Mouse (Mus musculus) CH12.LX (cell line): Measurements from ENCODE around the gene Apopt1. TPM values are rescaled to one million over a fixed set of nuclear protein-coding genes. Genes with fewer than 3 reads are reported as not detected.

Experiments
- DNase-seq: peaks from one replicate; pipeline ENCODE4 v3.0.0-alpha.2; 2013; ENCODE audit errors: extremely low read depth
- H3K27ac ChIP-seq: 2 replicates; pipeline ENCODE4 v1.5.1; 2012; ENCODE audit warnings: low read depth, mild to moderate bottlenecking, control low read depth, moderate library complexity; ENCODE audit not compliant: insufficient read depth
- H3K27me3 ChIP-seq: replicated peaks from 2 replicates; pipeline ENCODE3; 2012; ENCODE audit warnings: inconsistent platforms
- H3K36me3 ChIP-seq, 2 experiments: replicated peaks in 1 of 2; 2 replicates each; pipeline versions ENCODE3 to v1.6.1; 2012; ENCODE audit warnings: inconsistent platforms in 1 of 2, low read length in 1 of 2, mild to moderate bottlenecking in 1 of 2, mixed read lengths in 1 of 2, moderate library complexity in 1 of 2; ENCODE audit not compliant: control insufficient read depth in 1 of 2, insufficient read depth in 1 of 2
- H3K4me1 ChIP-seq, 2 experiments: 2 replicates each; pipeline ENCODE4 v1.6.1; 2012; ENCODE audit warnings: inconsistent platforms in 1 of 2, moderate library complexity in 1 of 2; ENCODE audit not compliant: insufficient read depth in 2 of 2, control insufficient read depth in 1 of 2
- H3K4me2 ChIP-seq: 2 replicates; pipeline ENCODE4 v1.6.1; 2012; ENCODE audit warnings: low read depth, mild to moderate bottlenecking, control low read depth; ENCODE audit not compliant: poor library complexity, insufficient read depth, severe bottlenecking
- H3K4me3 ChIP-seq, 3 experiments: fragments of 150-350 bp in 1 of 3; sonication (generic) in 1 of 3; replicated peaks in 1 of 3; 2 replicates each; pipeline versions ENCODE3 to v1.5.1; 2011 to 2012; ENCODE audit warnings: low read depth in 2 of 3, low read length in 2 of 3, mild to moderate bottlenecking in 2 of 3, moderate library complexity in 2 of 3, control low read depth in 1 of 3, improper control_type of control experiment in 1 of 3, inconsistent platforms in 1 of 3, mixed read lengths in 1 of 3; ENCODE audit not compliant: poor library complexity in 1 of 3
- H3K79me2 ChIP-seq: replicated peaks from 2 replicates; pipeline ENCODE4 v1.6.1; 2012; ENCODE audit warnings: mild to moderate bottlenecking, moderate library complexity; ENCODE audit not compliant: control insufficient read depth, poor library complexity, insufficient read depth, severe bottlenecking; ENCODE audit errors: extremely low read depth
- H3K9ac ChIP-seq: 2 replicates; pipeline ENCODE4 v1.6.1; 2012; ENCODE audit warnings: low read depth, mild to moderate bottlenecking, control low read depth, moderate library complexity; ENCODE audit not compliant: insufficient read depth
- H3K9me3 ChIP-seq: replicated peaks from 2 replicates; pipeline ENCODE3; 2012; ENCODE audit warnings: low read length, inconsistent platforms, mixed read lengths
- CHD1 ChIP-seq: IDR thresholded peaks from 2 replicates; pipeline ENCODE4 v1.6.1; 2012; ENCODE audit warnings: low read depth, low read length, improper control_type of control experiment, inconsistent platforms
- CHD2 ChIP-seq: IDR thresholded peaks from 2 replicates; pipeline ENCODE4 v1.6.1; 2011; ENCODE audit warnings: low read length, improper control_type of control experiment
- ETS1 ChIP-seq: conservative IDR thresholded peaks from 2 replicates; pipeline ENCODE4 v1.6.1; 2012; ENCODE audit warnings: low read depth, mild to moderate bottlenecking, inconsistent platforms, low read length, improper control_type of control experiment, moderate library complexity
- GABPA ChIP-seq: IDR thresholded peaks from 2 replicates; pipeline ENCODE4 v1.6.1; 2012; ENCODE audit warnings: low read depth, low read length, improper control_type of control experiment, inconsistent platforms; ENCODE audit not compliant: insufficient replicate concordance
- IRF4 ChIP-seq: IDR thresholded peaks from 2 replicates; pipeline ENCODE4 v1.6.1; 2014; ENCODE audit warnings: low read depth, mild to moderate bottlenecking, inconsistent platforms, low read length, improper control_type of control experiment
- JUN ChIP-seq: IDR thresholded peaks from 2 replicates; pipeline ENCODE4 v1.6.1; 2011; ENCODE audit warnings: low read depth, mild to moderate bottlenecking, low read length, improper control_type of control experiment, moderate library complexity; ENCODE audit not compliant: insufficient read depth
- JUND ChIP-seq: conservative IDR thresholded peaks from 2 replicates; pipeline ENCODE4 v1.6.1; 2011; ENCODE audit warnings: low read depth, low read length, improper control_type of control experiment
- KAT2A ChIP-seq: IDR thresholded peaks from 2 replicates; pipeline ENCODE4 v1.6.1; 2012; ENCODE audit warnings: low read length, improper control_type of control experiment, inconsistent platforms; ENCODE audit not compliant: insufficient replicate concordance
- MXI1 ChIP-seq: IDR thresholded peaks from 2 replicates; pipeline ENCODE4 v1.6.1; 2011; ENCODE audit warnings: mild to moderate bottlenecking, low read depth, low read length, improper control_type of control experiment
- MYC ChIP-seq: IDR thresholded peaks from 2 replicates; pipeline ENCODE4 v1.6.1; 2011; ENCODE audit warnings: low read depth, mild to moderate bottlenecking, improper control_type of control experiment, low read length
- POLR2AphosphoS2 ChIP-seq: IDR thresholded peaks from 2 replicates; pipeline ENCODE4 v1.6.1; 2011; ENCODE audit warnings: low read depth, low read length, improper control_type of control experiment
- TCF12 ChIP-seq: IDR thresholded peaks from 2 replicates; pipeline ENCODE4 v1.6.1; 2014; ENCODE audit warnings: low read depth, mild to moderate bottlenecking, inconsistent platforms, low read length, improper control_type of control experiment
- USF2 ChIP-seq: conservative IDR thresholded peaks from 2 replicates; pipeline ENCODE4 v1.6.1; 2011; ENCODE audit warnings: low read depth, low read length, improper control_type of control experiment
- ZKSCAN1 ChIP-seq: IDR thresholded peaks from 2 replicates; pipeline ENCODE4 v1.6.1; 2012; ENCODE audit warnings: low read depth, inconsistent platforms, low read length, improper control_type of control experiment, borderline replicate concordance
- ZNF384 ChIP-seq: IDR thresholded peaks from 2 replicates; pipeline ENCODE4 v1.6.1; 2012; ENCODE audit warnings: low read depth, low read length, improper control_type of control experiment, inconsistent platforms
- dilution Hi-C: fragments of 300-500 bp; cut with MboI; formaldehyde crosslinking; loops from 2 replicates; pipeline ENCODE4 v1.14.3; 2020; ENCODE audit warnings: low sequenced_read_pairs; ENCODE audit not compliant: extremely low pct_unique_long_range_greater_than_20kb, extremely low pct_ligation_motif_present
- in situ Hi-C: fragments of 300-500 bp; cut with MboI; formaldehyde crosslinking; loops from 3 replicates; pipeline ENCODE4 v1.14.3; 2019; ENCODE audit warnings: low sequenced_read_pairs, low pct_ligation_motif_present, low pct_unique_long_range_greater_than_20kb, mixed read lengths
- polyA plus RNA-seq: library from polyadenylated mRNA; unstranded; fragments of >175 nt; gene quantifications from 2 replicates; pipeline ENCODE4 v1.2.1, GENCODE M21; 2012; ENCODE audit warnings: low read depth; ENCODE audit not compliant: insufficient read length
- total RNA-seq, 2 experiments: library from RNA; depleted of rRNA; stranded (reverse); fragments of 300-350 nt in 1 of 2; fragments of >200 nt in 1 of 2; gene quantifications; 2 replicates each; pipeline ENCODE4 v1.2.3; 2012 to 2014

Apopt1 gene
- total and polyA plus RNA-seq, 3 experiments = 36.0 to 49.1 (median 43.6) TPM

DNA sequence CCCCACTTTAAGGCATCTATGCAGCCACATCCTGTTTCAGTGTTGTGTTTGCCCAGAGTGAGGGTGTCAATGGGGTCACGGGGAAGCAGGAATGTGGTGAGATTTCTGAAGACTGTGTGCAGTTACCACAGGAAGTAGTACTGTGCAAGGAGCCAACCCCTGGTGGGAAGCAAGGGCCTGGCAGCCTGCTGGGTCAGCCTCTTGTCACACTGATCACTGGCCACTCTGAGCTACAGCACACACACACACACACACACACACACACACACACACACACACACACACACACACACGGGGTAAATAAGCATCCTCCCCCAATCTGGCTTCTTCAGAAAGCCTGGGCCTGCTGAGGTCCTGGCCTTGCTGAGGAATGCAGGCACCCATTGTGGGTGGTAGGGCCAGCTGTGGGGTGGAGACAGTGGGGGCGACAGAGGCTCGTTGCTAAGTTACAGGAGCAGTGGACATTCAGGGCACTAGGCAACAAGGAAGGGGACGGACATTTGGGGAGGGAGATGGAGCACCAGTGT lies 21.7 kb upstream of the Apopt1 start:
- H3K36me3 ChIP-seq = peaks cover 0 to 6% of the 10 kb centered on the region in 2 experiments
- H3K79me2 ChIP-seq = no peaks in the 10 kb centered on the region
- no peak overlapping the region for H3K27ac ChIP-seq
- no peak overlapping the region for H3K4me3 ChIP-seq
- dilution Hi-C loops = no loop called here
- H3K4me2 ChIP-seq = no peak overlapping the region
- in situ Hi-C loops = no loop called here
- TF ChIP-seq JUN = no peak
- no peak for TF ChIP-seq MYC
- TF ChIP-seq ETS1 = no peak
- no peak for TF ChIP-seq CHD2
- TF ChIP-seq ZKSCAN1 = no peak
- no peak for TF ChIP-seq IRF4
- TF ChIP-seq, all 38 proteins: peak for 0
- peaks cover 16 to 42% of the 10 kb centered on the region in 2 experiments for H3K4me1 ChIP-seq
- no peak overlapping the region for H3K9ac ChIP-seq
- no peak for DNase-seq
- H3K27me3 ChIP-seq = no peaks in the 10 kb centered on the region
- no peaks in the 10 kb centered on the region for H3K9me3 ChIP-seq

DNA sequence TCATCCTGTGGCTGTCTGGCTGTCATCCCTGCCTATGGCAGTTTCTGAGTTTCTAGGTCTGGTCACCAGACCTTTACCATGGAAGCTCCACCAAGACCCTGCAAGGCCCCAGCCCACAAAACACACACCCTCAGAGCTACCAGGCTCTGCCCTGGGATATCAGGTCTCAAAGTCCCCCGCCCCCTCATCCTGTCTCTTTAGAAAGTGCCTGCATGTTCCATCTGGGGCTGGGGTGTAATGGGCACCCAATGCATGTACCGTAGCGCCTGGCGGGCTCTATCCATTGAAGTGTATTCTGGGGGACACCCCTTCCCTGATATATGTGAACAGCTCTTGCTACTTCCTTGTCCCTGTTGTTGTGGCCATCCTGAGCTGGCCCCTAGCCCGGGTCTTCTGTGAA lies 20.2 kb upstream of the Apopt1 start:
- no peak overlapping the region for H3K9ac ChIP-seq
- no peak overlapping the region for H3K27ac ChIP-seq
- dilution Hi-C loops (no loop called here), in situ Hi-C loops (no loop called here)
- TF ChIP-seq CHD1 (no peak), MXI1 (no peak), USF2 (no peak), POLR2AphosphoS2 (no peak), JUN (no peak), GABPA (no peak), TCF12 (no peak), KAT2A (no peak), ZNF384 (no peak), JUND (no peak)
- no peak overlapping the region for H3K4me2 ChIP-seq
- no peaks in the 10 kb centered on the region for H3K36me3 ChIP-seq
- H3K79me2 ChIP-seq = no peaks in the 10 kb centered on the region
- H3K9me3 ChIP-seq = no peaks in the 10 kb centered on the region
- no peaks in the 10 kb centered on the region for H3K27me3 ChIP-seq
- no peak for DNase-seq
- peaks cover 16 to 45% of the 10 kb centered on the region in 2 experiments for H3K4me1 ChIP-seq
- no peak overlapping the region for H3K4me3 ChIP-seq
